Mouse (Mus musculus) naive thymus-derived CD4-positive, alpha-beta T cell, adult 2 months (primary cell): ENCODE measurements around the gene Pop7.

Source experiments
- DNase-seq: peaks from one replicate; pipeline ENCODE4 v3.0.0-alpha.2; 2011; ENCODE audit warnings: low read depth

Gene Pop7

GRCm38 (mm10) chr5:137527413-137527812 is 25.1 kb upstream of the Pop7 start:
- no peak for DNase-seq

GRCm38 (mm10) chr5:137526192-137526936 is 24.0 kb upstream of the Pop7 start:
- peak; percentile 33 for DNase-seq

GRCm38 (mm10) chr5:137525511-137525910 is 23.2 kb upstream of the Pop7 start:
- DNase-seq, result no peak

- DNase-seq, result no peak
Measured at GRCm38 (mm10) chr5:137524671-137525070, 22.4 kb upstream of the Pop7 start.

GRCm38 (mm10) chr5:137524251-137524515 is 21.9 kb upstream of the Pop7 start:
- no peak for DNase-seq

- no peak for DNase-seq
Measured at GRCm38 (mm10) chr5:137523396-137524250, 21.3 kb upstream of the Pop7 start.

- no peak for DNase-seq
Measured at GRCm38 (mm10) chr5:137522711-137523110, 20.4 kb upstream of the Pop7 start.

GRCm38 (mm10) chr5:137521861-137522260 is 19.5 kb upstream of the Pop7 start:
- DNase-seq, result no peak

- no peak for DNase-seq
Measured at GRCm38 (mm10) chr5:137519691-137520550, 17.6 kb upstream of the Pop7 start.

GRCm38 (mm10) chr5:137518436-137518835 is 16.1 kb upstream of the Pop7 start, which contains the start of gene Gigyf1:
Gene Gigyf1, plus strand, starts transcription at chr5:137518548.
- peak; percentile 49 for DNase-seq

- no peak for DNase-seq
Measured at GRCm38 (mm10) chr5:137514811-137515210, 12.5 kb upstream of the Pop7 start.

GRCm38 (mm10) chr5:137513951-137514721 is 11.8 kb upstream of the Pop7 start:
- no peak for DNase-seq

- peak; percentile 43 for DNase-seq
Measured at GRCm38 (mm10) chr5:137512847-137513794, 10.8 kb upstream of the Pop7 start.

- DNase-seq, result no peak
Measured at GRCm38 (mm10) chr5:137511706-137512105, 9.4 kb upstream of the Pop7 start.

- peak; percentile 26 for DNase-seq
Measured at GRCm38 (mm10) chr5:137510573-137511390, 8.5 kb upstream of the Pop7 start.

- DNase-seq, result peak; percentile 82
Measured at GRCm38 (mm10) chr5:137510014-137510501, 7.7 kb upstream of the Pop7 start.

GRCm38 (mm10) chr5:137504041-137504440 is 1.7 kb upstream of the Pop7 start:
- no peak for DNase-seq

GRCm38 (mm10) chr5:137502667-137503110 is 371 bp upstream of the Pop7 start:
- DNase-seq, result no peak

- no peak for DNase-seq
Measured at GRCm38 (mm10) chr5:137500186-137500585, 2.1 kb downstream of the Pop7 start.
